Mouse (Mus musculus) Patski (cell line): Measurements from ENCODE around the gene Gm4737. TPM values are rescaled to one million over a fixed set of nuclear protein-coding genes. Genes with fewer than 3 reads are reported as not detected.
"Not testable (repeated sequence)": the region's sequence is repeated elsewhere in the genome, so short reads cannot be mapped to it uniquely, and the experiment has no call there.

Experiments used
- ATAC-seq: fragments of 100-300 bp; one replicate; pipeline ENCODE4 v1.8.0; 2021
- CTCF ChIA-PET: fragments of 350-600 bp; sonication (Branson Sonifier 250); formaldehyde crosslinking; loops from one replicate; lab custom pipeline; 2022; ENCODE audit warnings: inconsistent platforms; lab: Charles Lee
- POLR2A ChIA-PET: fragments of 350-600 bp; sonication (Branson Sonifier 250); formaldehyde crosslinking; loops from one replicate; lab custom pipeline; 2022; ENCODE audit warnings: antibody characterized with exemption, inconsistent platforms; lab: Charles Lee
- DNase-seq: peaks from one replicate; pipeline ENCODE4 v3.0.0-alpha.2; 2011; ENCODE audit warnings: low read depth, low spot score
- H3K27me3 ChIP-seq: fragments of 371-371 bp; one replicate; pipeline ENCODE4 v1.5.1; 2021
- CTCF ChIP-seq: fragments of 100-300 bp; IDR thresholded peaks from one replicate; pipeline ENCODE4 v1.5.1; 2021
- in situ Hi-C: fragments of 300-500 bp; cut with MboI; formaldehyde crosslinking; loops from 3 replicates; pipeline ENCODE4 v1.11.1; 2018; ENCODE audit warnings: low pct_unique_long_range_greater_than_20kb, mixed read lengths
- polyA plus RNA-seq: library from polyadenylated mRNA; unstranded; gene quantifications from one replicate; pipeline ENCODE4 v1.2.3, GENCODE M21; 2021

Gm4737 gene
- 92.0 TPM for polyA plus RNA-seq

GRCm38 (mm10) chr16:46154832-46155231, at the start of gene Gm4737:
Gene Gm4737, minus strand, starts transcription at chr16:46155077.
- ATAC-seq, POLR2A ChIA-PET, DNase-seq, CTCF ChIA-PET, H3K27me3 ChIP-seq, in situ Hi-C loops: not testable (repeated sequence)

- DNase-seq, result no peak
- in situ Hi-C loops, result no loop called here
- peaks cover 13% of the 10 kb centered on the region for H3K27me3 ChIP-seq
- ATAC-seq, result no peak
- ChIA-PET CTCF (interaction anchor here (1.3 kb wide), 1 partner anchor 9 kb away, joined by 3 read pairs; no protein-coding TSS in a partner anchor), POLR2A (no interaction called here)
- no peak for TF ChIP-seq CTCF
Measured at GRCm38 (mm10) chr16:46195792-46196191, 40.9 kb upstream of the Gm4737 start.

DNA sequence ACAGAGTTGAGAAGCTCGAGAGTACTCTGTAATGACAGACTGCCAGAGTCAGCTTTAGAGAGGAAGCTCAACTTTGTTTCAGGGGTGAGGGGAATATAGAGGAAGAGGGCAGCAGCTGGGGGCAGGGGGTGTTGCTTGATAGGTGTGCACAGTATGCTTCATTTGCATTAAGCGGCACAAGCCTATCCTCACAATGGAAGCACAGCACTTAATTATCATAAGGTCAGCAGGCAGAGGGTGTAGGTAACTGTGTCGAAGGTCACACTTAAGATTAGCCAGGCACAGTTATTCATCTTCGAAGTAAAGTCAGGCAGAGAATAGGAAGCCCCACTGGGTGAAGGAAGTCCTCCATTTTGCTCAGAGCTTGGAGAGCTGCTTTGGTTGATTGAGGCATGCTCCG, 28.2 kb upstream of the Gm4737 start:
- ChIA-PET CTCF (no interaction called here), POLR2A (no interaction called here)
- peaks cover 11% of the 10 kb centered on the region for H3K27me3 ChIP-seq
- no peak for TF ChIP-seq CTCF
- DNase-seq, result no peak
- no peak for ATAC-seq
- in situ Hi-C loops, result no loop called here

GRCm38 (mm10) chr16:46178121-46178801, 23.4 kb upstream of the Gm4737 start:
- no peak for ATAC-seq
- in situ Hi-C loops, result no loop called here
- POLR2A ChIA-PET, result interaction anchor here (0.6 to 0.7 kb wide), 2 partner anchors 12 to 979 kb away, joined by 3 to 4 read pairs; no protein-coding TSS in a partner anchor

GRCm38 (mm10) chr16:46173039-46173438, 18.2 kb upstream of the Gm4737 start:
- CTCF ChIA-PET, result no interaction called here

More at GRCm38 (mm10) chr16:46178121-46178801, 23.4 kb upstream of the Gm4737 start:
- no peak for DNase-seq
- CTCF ChIA-PET, result no interaction called here
- H3K27me3 ChIP-seq, result peaks cover 13% of the 10 kb centered on the region
- TF ChIP-seq CTCF, result no peak

GRCm38 (mm10) chr16:46166971-46167370, 12.1 kb upstream of the Gm4737 start:
- peaks cover 33% of the 10 kb centered on the region for H3K27me3 ChIP-seq
- CTCF ChIA-PET, result no interaction called here
- in situ Hi-C loops, result no loop called here
- DNase-seq, result no peak
- ATAC-seq, result no peak
- no peak for TF ChIP-seq CTCF
- POLR2A ChIA-PET, result no interaction called here

More at GRCm38 (mm10) chr16:46173039-46173438, 18.2 kb upstream of the Gm4737 start:
- POLR2A ChIA-PET, result interaction anchor here (0.6 kb wide), 1 partner anchor 1403 kb away, joined by 4 read pairs; no protein-coding TSS in a partner anchor
- in situ Hi-C loops, result no loop called here
- no peak for TF ChIP-seq CTCF
- ATAC-seq (no peak), DNase-seq (no peak)
- peaks cover 27% of the 10 kb centered on the region for H3K27me3 ChIP-seq

GRCm38 (mm10) chr16:46165305-46165704, 10.4 kb upstream of the Gm4737 start:
- no peak for ATAC-seq
- CTCF ChIA-PET, result interaction anchor here (0.6 kb wide), 1 partner anchor 17 kb away, joined by 3 read pairs; no protein-coding TSS in a partner anchor
- POLR2A ChIA-PET, result no interaction called here
- in situ Hi-C loops, result no loop called here
- TF ChIP-seq CTCF, result no peak
- H3K27me3 ChIP-seq, result peaks cover 28% of the 10 kb centered on the region
- DNase-seq, result no peak

GRCm38 (mm10) chr16:46151141-46151540, 3.7 kb downstream of the Gm4737 start:
- no peak for ATAC-seq
- peaks cover 13% of the 10 kb centered on the region for H3K27me3 ChIP-seq
- ChIA-PET CTCF (interaction anchor here (1.0 kb wide), 1 partner anchor 8 kb away, joined by 3 read pairs; no protein-coding TSS in a partner anchor), POLR2A (no interaction called here)
- DNase-seq, result no peak
- TF ChIP-seq CTCF, result peak; percentile 33
- in situ Hi-C loops, result no loop called here

GRCm38 (mm10) chr16:46148661-46149341, 6.1 kb downstream of the Gm4737 start:
- no peak for ATAC-seq
- POLR2A ChIA-PET, result no interaction called here

GRCm38 (mm10) chr16:46146962-46147361, 7.9 kb downstream of the Gm4737 start:
- ChIA-PET POLR2A (no interaction called here), CTCF (no interaction called here)
- no peak for ATAC-seq
- no peak for TF ChIP-seq CTCF
- no peak for DNase-seq
- in situ Hi-C loops, result no loop called here
- H3K27me3 ChIP-seq, result peaks cover 23% of the 10 kb centered on the region

More at GRCm38 (mm10) chr16:46148661-46149341, 6.1 kb downstream of the Gm4737 start:
- no peak for TF ChIP-seq CTCF
- DNase-seq, result no peak
- in situ Hi-C loops, result no loop called here
- CTCF ChIA-PET, result interaction anchor here (0.6 to 1.7 kb wide), 2 partner anchors 8 to 16 kb away, joined by 3 to 4 read pairs; no protein-coding TSS in a partner anchor
- peaks cover 23% of the 10 kb centered on the region for H3K27me3 ChIP-seq

DNA sequence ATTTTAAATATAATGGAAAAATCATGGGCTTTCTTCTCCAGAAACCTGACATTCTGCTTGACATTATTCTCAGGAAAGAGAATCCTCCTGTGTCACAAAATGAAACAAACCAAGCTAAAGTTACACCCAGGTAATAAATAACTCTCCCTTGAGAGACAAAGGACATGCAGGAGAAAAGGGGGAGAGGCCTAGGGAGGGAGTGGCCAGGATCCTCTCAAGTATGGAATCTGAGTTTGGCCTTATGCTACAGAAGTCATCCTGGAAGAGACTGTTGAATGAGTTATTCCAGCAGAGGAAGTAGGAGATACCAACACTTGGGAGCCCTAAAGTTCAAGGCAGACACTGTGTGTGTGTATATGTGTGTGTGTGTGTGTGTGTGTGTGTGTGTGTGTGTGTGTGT, 32.6 kb downstream of the Gm4737 start:
- ATAC-seq, result no peak
- H3K27me3 ChIP-seq, result peaks cover 8% of the 10 kb centered on the region
- in situ Hi-C loops, result no loop called here
- no peak for DNase-seq
- CTCF ChIA-PET, result no interaction called here
- TF ChIP-seq CTCF, result no peak
- POLR2A ChIA-PET, result no interaction called here
